Mouse (Mus musculus) stomach, postnatal 0 days (tissue): ENCODE measurements at regions not wholly inside any gene's neighbourhood (a gene's known extent, or its start where the extent isn't known, plus 50 kb on each side); places are given as distances from the start of the nearest gene placed in this dataset.
A peak's percentile ranks its signal among the peaks of the same experiment; 100 is the strongest.

Source experiments
- ATAC-seq: fragments of 200-750 bp; cut with Nextera tagmentation; 2 replicates; pipeline ENCODE4 v1.8.0; 2017; ENCODE audit not compliant: low FRiP score, low TSS enrichment
- DNase-seq: peaks from one replicate; pipeline ENCODE4 v3.0.0-alpha.2; 2016; ENCODE audit warnings: low spot score
- H3K27ac ChIP-seq: fragments of 300-500 bp; sonication (generic); replicated peaks from 2 replicates; pipeline ENCODE4 v1.5.1; 2014; ENCODE audit warnings: mild to moderate bottlenecking, control low read depth
- H3K27me3 ChIP-seq: fragments of 300-500 bp; sonication (generic); 2 replicates; pipeline ENCODE4 v1.6.1; 2014; ENCODE audit warnings: low read length; ENCODE audit not compliant: control insufficient read depth, insufficient read depth
- H3K36me3 ChIP-seq: fragments of 300-500 bp; sonication (generic); 2 replicates; pipeline ENCODE4 v1.6.1; 2014; ENCODE audit warnings: low read length, mixed read lengths; ENCODE audit not compliant: control insufficient read depth, insufficient read depth
- H3K4me1 ChIP-seq: fragments of 300-500 bp; sonication (generic); replicated peaks from 2 replicates; pipeline ENCODE4 v1.6.1; 2014; ENCODE audit warnings: antibody characterized with exemption; ENCODE audit not compliant: control insufficient read depth, insufficient read depth
- H3K4me2 ChIP-seq: fragments of 300-500 bp; sonication (generic); replicated peaks from 2 replicates; pipeline ENCODE4 v1.6.1; 2014; ENCODE audit warnings: low read depth, mild to moderate bottlenecking, control low read depth, moderate library complexity
- H3K4me3 ChIP-seq: fragments of 300-500 bp; sonication (generic); 2 replicates; pipeline ENCODE4 v1.5.1; 2014; ENCODE audit warnings: low read depth, low read length, control low read depth
- H3K9ac ChIP-seq: fragments of 300-500 bp; sonication (generic); 2 replicates; pipeline ENCODE4 v1.6.1; 2014; ENCODE audit warnings: mild to moderate bottlenecking, low read length, control low read depth, mixed read lengths
- H3K9me3 ChIP-seq: fragments of 300-500 bp; sonication (generic); 2 replicates; pipeline ENCODE4 v1.6.1; 2016; ENCODE audit warnings: low read length; ENCODE audit not compliant: control insufficient read depth
- CTCF ChIP-seq: IDR thresholded peaks from 2 replicates; pipeline ENCODE4 v1.5.1; 2016; ENCODE audit warnings: antibody characterized with exemption, low read depth, mild to moderate bottlenecking, moderate library complexity
- EP300 ChIP-seq: optimal IDR thresholded peaks from 2 replicates; pipeline ENCODE3; 2016; ENCODE audit warnings: antibody characterized with exemption
- WGBS: fragments of 180-500 bp; shearing (Covaris S2); extraction: QIAGEN DNeasy Blood & Tissue Kit; methylation state at CpG from one replicate; pipeline ENCODE4 v1.1.7; 2014; 5-methylcytosine and 5-hydroxymethylcytosine counted together

GRCm38 (mm10) chr14:46076738-46077137, 302.5 kb upstream of the Gm15217 start:
- no peak for ATAC-seq
- Histone ChIP-seq H3K27ac (no peak overlapping the region), H3K4me1 (no peaks in the 10 kb centered on the region), H3K36me3 (no peaks in the 10 kb centered on the region), H3K4me2 (no peak overlapping the region), H3K9me3 (no peaks in the 10 kb centered on the region), H3K4me3 (no peak overlapping the region), H3K27me3 (no peaks in the 10 kb centered on the region), H3K9ac (no peak overlapping the region)
- WGBS = 93% methylated on average over 2 of the region's 2 CpGs
- no peak for DNase-seq
- TF ChIP-seq EP300 = no peak
- TF ChIP-seq CTCF = peak; percentile 42

GRCm38 (mm10) chr14:46077406-46078131, 301.6 kb upstream of the Gm15217 start:
- H3K4me1 ChIP-seq = no peaks in the 10 kb centered on the region
- no peaks in the 10 kb centered on the region for H3K27me3 ChIP-seq
- H3K9me3 ChIP-seq = no peaks in the 10 kb centered on the region
- H3K4me2 ChIP-seq = no peak overlapping the region
- H3K4me3 ChIP-seq = no peak overlapping the region
- H3K36me3 ChIP-seq = no peaks in the 10 kb centered on the region
- TF ChIP-seq EP300 = no peak
- TF ChIP-seq CTCF = no peak
- ATAC-seq (no peak), DNase-seq (no peak)
- H3K27ac ChIP-seq = no peak overlapping the region
- 81% methylated on average over 11 of the region's 11 CpGs for WGBS
- H3K9ac ChIP-seq = no peak overlapping the region

DNA sequence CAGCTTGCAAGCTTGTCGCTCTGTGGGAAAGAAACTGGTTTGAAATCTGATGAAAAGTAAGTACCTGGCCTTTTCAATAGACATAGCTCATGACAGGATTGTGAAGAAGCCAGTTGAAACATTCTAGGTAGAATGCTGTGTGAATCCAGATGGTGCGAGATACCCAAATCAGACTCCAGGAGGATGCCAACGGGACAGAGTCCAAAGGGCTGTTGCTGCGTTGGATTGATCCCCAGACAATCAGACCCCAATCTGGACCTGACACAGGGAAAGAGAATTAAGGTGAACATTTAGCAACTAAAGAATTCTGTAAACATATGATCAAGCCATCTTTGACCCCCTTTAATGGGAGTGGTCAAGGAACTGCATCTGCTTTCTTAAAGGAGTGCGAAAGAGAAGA, 296.6 kb upstream of the Gm15217 start:
- DNase-seq (no peak), ATAC-seq (no peak)
- Histone ChIP-seq H3K27ac (no peak overlapping the region), H3K4me1 (no peaks in the 10 kb centered on the region), H3K9ac (no peak overlapping the region), H3K27me3 (no peaks in the 10 kb centered on the region), H3K36me3 (no peaks in the 10 kb centered on the region), H3K4me3 (no peak overlapping the region), H3K9me3 (no peaks in the 10 kb centered on the region), H3K4me2 (no peak overlapping the region)
- no peak for TF ChIP-seq EP300
- no peak for TF ChIP-seq CTCF
- 83% methylated on average over 5 of the region's 5 CpGs for WGBS

DNA sequence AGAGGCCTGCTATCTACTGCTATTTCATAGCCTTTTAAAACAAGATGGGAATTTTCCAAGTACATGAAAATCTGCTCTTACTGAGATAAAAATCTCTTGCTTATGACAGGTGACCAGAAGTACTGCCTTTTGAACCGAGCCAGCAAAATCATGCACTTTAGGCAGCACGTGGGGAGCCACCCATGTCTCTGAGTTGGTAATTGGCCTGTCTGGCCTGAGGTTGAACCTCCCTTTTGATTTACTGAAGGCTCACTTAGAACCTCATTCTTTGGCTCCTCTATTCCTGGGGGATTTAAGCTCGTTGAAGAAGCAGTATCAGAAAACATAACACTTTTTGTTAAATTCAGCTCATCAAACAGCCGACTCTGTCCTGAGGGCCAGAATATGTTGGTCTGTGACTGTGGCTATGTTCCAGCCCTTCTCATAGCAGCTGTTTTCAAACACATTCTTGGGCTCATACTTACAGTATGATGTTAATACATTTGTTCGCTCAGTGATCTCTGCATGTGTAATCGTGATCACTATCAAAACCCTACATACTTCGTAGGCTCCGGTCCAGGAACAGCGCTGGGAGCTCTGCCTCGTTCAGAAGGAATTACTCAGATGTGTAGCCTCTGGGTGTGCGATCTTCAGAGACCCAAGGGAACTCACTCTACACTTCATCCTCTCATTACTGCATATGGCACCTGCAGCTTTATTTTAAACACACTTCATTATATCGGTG, 290.1 kb upstream of the Gm15217 start:
- DNase-seq = no peak
- Histone ChIP-seq H3K4me1 (no peaks in the 10 kb centered on the region), H3K9ac (no peak overlapping the region), H3K4me3 (no peak overlapping the region), H3K27ac (no peak overlapping the region), H3K9me3 (no peaks in the 10 kb centered on the region), H3K4me2 (no peak overlapping the region), H3K27me3 (no peaks in the 10 kb centered on the region), H3K36me3 (no peaks in the 10 kb centered on the region)
- TF ChIP-seq CTCF (no peak), EP300 (no peak)
- ATAC-seq = no peak
- 44% methylated on average over 12 of the region's 12 CpGs for WGBS

- H3K4me1 ChIP-seq = no peaks in the 10 kb centered on the region
- no peak for DNase-seq
- TF ChIP-seq CTCF = no peak
- TF ChIP-seq EP300 = no peak
- no peak overlapping the region for H3K9ac ChIP-seq
- 80% methylated on average over 3 of the region's 3 CpGs for WGBS
- H3K4me2 ChIP-seq = no peak overlapping the region
- no peaks in the 10 kb centered on the region for H3K27me3 ChIP-seq
- H3K4me3 ChIP-seq = no peak overlapping the region
- no peaks in the 10 kb centered on the region for H3K36me3 ChIP-seq
- no peak overlapping the region for H3K27ac ChIP-seq
- ATAC-seq = no peak
- H3K9me3 ChIP-seq = no peaks in the 10 kb centered on the region
These were observed 263.3 kb upstream of the Gm15217 start for GRCm38 (mm10) chr14:46115950-46116349.

DNA sequence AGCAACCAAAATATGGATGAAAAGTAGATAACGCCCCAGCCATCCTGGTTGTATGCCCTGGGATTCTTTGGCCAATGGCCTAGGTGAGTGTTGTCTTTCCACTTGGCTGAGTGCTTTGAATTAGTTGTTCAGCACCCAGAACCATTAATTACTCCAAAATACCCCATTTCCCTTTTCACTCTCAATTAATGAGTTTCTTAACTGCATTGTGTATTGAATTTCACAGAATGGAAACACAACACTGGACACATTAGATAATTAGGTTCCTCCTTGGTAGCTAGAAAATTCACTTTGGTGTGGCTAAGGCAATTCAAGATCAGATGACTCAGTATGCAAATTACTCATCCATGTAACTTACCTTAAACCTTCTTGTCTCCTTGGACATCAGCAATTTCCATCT, 252.7 kb upstream of the Gm15217 start:
- Histone ChIP-seq H3K4me2 (no peak overlapping the region), H3K4me3 (no peak overlapping the region), H3K9me3 (no peaks in the 10 kb centered on the region), H3K27ac (no peak overlapping the region), H3K9ac (no peak overlapping the region), H3K36me3 (no peaks in the 10 kb centered on the region), H3K27me3 (no peaks in the 10 kb centered on the region), H3K4me1 (no peaks in the 10 kb centered on the region)
- 87% methylated on average over 1 of the region's 1 CpGs for WGBS
- TF ChIP-seq CTCF (no peak), EP300 (no peak)
- DNase-seq (no peak), ATAC-seq (no peak)
